Mouse (Mus musculus): ENCODE measurements around the gene Ogn. TPM values are rescaled to one million over a fixed set of nuclear protein-coding genes. Genes with fewer than 3 reads are reported as not detected.

Ogn gene
- 0.44 TPM for polyA plus RNA-seq (2017; shearing (Covaris generic))

GRCm38 (mm10) chr13:49607714-49608113, at the start of gene Ogn:
Ogn (plus strand) TSS chr13:49608046.

GRCm38 (mm10) chr13:49581541-49582530, 26.0 kb upstream of the Ogn start, which contains the start of gene Omd:
Omd (plus strand) TSS chr13:49582462.

GRCm38 (mm10) chr13:49652481-49653179, 44.8 kb downstream of the Ogn start, which contains the start of the genes Cenpp and Nol8:
Cenpp (minus strand) TSS chr13:49652785.
Nol8 (plus strand) TSS chr13:49653078.

Other genes starting within 250 kb of the Ogn start
- 14.2 TPM for gene Ippk, start 186.8 kb upstream of the Ogn start, polyA plus RNA-seq (2017; shearing (Covaris generic))
- 2.8 TPM for gene Tes3-ps, start 114.7 kb upstream of the Ogn start, polyA plus RNA-seq (2017; shearing (Covaris generic))
- 0.13 TPM for gene Ecm2, start 103.2 kb upstream of the Ogn start, polyA plus RNA-seq (2017; shearing (Covaris generic))
- not detected for gene Aspn, start 63.6 kb upstream of the Ogn start, polyA plus RNA-seq (2017; shearing (Covaris generic))
- 0.33 TPM for gene Omd, start 25.6 kb upstream of the Ogn start, polyA plus RNA-seq (2017; shearing (Covaris generic))
- 0.91 TPM for gene Cenpp, start 44.7 kb downstream of the Ogn start, polyA plus RNA-seq (2017; shearing (Covaris generic))
- gene Nol8, start 45.0 kb downstream of the Ogn start, polyA plus RNA-seq (2017; shearing (Covaris generic)), result 33.9 TPM
- 39.3 TPM for gene Iars, start 74.1 kb downstream of the Ogn start, polyA plus RNA-seq (2017; shearing (Covaris generic))
- not detected for gene Gm30302, start 191.0 kb downstream of the Ogn start, polyA plus RNA-seq (2017; shearing (Covaris generic))

Measured in effector memory CD4-positive, alpha-beta T cell, adult 7 months (primary cell).